Mouse (Mus musculus) limb, embryonic 14.5 days (tissue): ENCODE measurements at regions not wholly inside any gene's neighbourhood (a gene's known extent, or its start where the extent isn't known, plus 50 kb on each side); places are given as distances from the start of the nearest gene placed in this dataset.

Experiments
- ATAC-seq: fragments of 200-750 bp; cut with Nextera tagmentation; 2 replicates; pipeline ENCODE4 v1.8.0; 2017; ENCODE audit warnings: low read depth, moderate number of reproducible peaks, moderate TSS enrichment; ENCODE audit not compliant: low FRiP score
- DNase-seq: peaks from one replicate; pipeline ENCODE4 v3.0.0-alpha.2; 2015; ENCODE audit warnings: low spot score
- H3K27ac ChIP-seq: fragments of 300-500 bp; sonication (generic); replicated peaks from 2 replicates; pipeline ENCODE4 v1.5.1; 2014; ENCODE audit warnings: low read depth, mild to moderate bottlenecking, low read length, moderate library complexity, mixed read lengths
- H3K27me3 ChIP-seq: fragments of 300-500 bp; sonication (generic); 2 replicates; pipeline ENCODE4 v1.6.1; 2014; ENCODE audit warnings: low read length, mixed read lengths; ENCODE audit not compliant: control insufficient read depth, insufficient read depth
- H3K36me3 ChIP-seq: fragments of 300-500 bp; sonication (generic); 2 replicates; pipeline ENCODE4 v1.6.1; 2014; ENCODE audit warnings: mild to moderate bottlenecking, low read length, moderate library complexity, mixed read lengths; ENCODE audit not compliant: control insufficient read depth, insufficient read depth
- H3K4me1 ChIP-seq: fragments of 300-500 bp; sonication (generic); 2 replicates; pipeline ENCODE4 v1.6.1; 2014; ENCODE audit warnings: antibody characterized with exemption, low read length, mixed read lengths; ENCODE audit not compliant: control insufficient read depth, insufficient read depth
- H3K4me2 ChIP-seq: fragments of 300-500 bp; sonication (generic); replicated peaks from 2 replicates; pipeline ENCODE4 v1.6.1; 2014; ENCODE audit warnings: low read depth, mild to moderate bottlenecking, low read length, moderate library complexity; ENCODE audit not compliant: severe bottlenecking
- H3K4me3 ChIP-seq: fragments of 300-500 bp; sonication (generic); replicated peaks from 2 replicates; pipeline ENCODE4 v1.5.1; 2014; ENCODE audit warnings: low read length
- H3K9ac ChIP-seq: fragments of 300-500 bp; sonication (generic); 2 replicates; pipeline ENCODE4 v1.6.1; 2014; ENCODE audit warnings: mild to moderate bottlenecking, low read depth, low read length, moderate library complexity; ENCODE audit not compliant: severe bottlenecking
- H3K9me3 ChIP-seq: fragments of 300-500 bp; sonication (generic); 2 replicates; pipeline ENCODE4 v1.6.1; 2016; ENCODE audit warnings: low read length; ENCODE audit not compliant: control insufficient read depth
- POLR2A ChIP-seq: fragments of 200-500 bp; IDR thresholded peaks from 2 replicates; pipeline ENCODE4 v1.8.0; 2012; ENCODE audit warnings: inconsistent platforms, mild to moderate bottlenecking, moderate library complexity, borderline replicate concordance; ENCODE audit not compliant: insufficient read depth, insufficient read length; ENCODE audit errors: extremely low read depth
- WGBS: fragments of 180-500 bp; shearing (Covaris S2); extraction: QIAGEN DNeasy Blood & Tissue Kit; methylation state at CpG from one replicate; pipeline ENCODE4 v1.1.7; 2014; 5-methylcytosine and 5-hydroxymethylcytosine counted together

DNA sequence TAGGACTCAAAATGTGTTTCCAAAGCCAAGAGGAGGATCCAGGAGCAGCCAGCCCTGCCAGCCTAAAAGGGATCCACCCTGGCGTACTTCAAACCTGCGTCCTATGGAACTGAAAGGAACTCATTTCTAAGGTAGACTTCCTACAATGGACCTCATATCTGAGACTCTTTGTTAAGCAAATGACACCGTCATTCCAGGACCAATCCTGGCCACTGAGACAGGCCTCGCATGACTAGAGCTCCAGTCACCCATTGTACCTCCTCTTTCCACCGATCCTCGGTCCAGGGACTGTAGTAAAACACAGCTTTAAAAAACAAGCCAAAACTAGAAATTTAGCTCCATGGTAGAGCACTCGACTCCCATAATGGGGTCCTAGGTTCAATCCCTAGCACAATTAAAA, 110.4 kb upstream of the Zdhhc25 start:
- H3K36me3 ChIP-seq: no peaks in the 10 kb centered on the region
- H3K9ac ChIP-seq: no peak overlapping the region
- no peak overlapping the region for H3K4me2 ChIP-seq
- no peak overlapping the region for H3K4me3 ChIP-seq
- no peaks in the 10 kb centered on the region for H3K4me1 ChIP-seq
- ATAC-seq (no peak), DNase-seq (no peak)
- no peaks in the 10 kb centered on the region for H3K9me3 ChIP-seq
- H3K27ac ChIP-seq: no peak overlapping the region
- no peaks in the 10 kb centered on the region for H3K27me3 ChIP-seq
- no peak for TF ChIP-seq POLR2A
- 90% methylated on average over 7 of the region's 7 CpGs for WGBS

DNA sequence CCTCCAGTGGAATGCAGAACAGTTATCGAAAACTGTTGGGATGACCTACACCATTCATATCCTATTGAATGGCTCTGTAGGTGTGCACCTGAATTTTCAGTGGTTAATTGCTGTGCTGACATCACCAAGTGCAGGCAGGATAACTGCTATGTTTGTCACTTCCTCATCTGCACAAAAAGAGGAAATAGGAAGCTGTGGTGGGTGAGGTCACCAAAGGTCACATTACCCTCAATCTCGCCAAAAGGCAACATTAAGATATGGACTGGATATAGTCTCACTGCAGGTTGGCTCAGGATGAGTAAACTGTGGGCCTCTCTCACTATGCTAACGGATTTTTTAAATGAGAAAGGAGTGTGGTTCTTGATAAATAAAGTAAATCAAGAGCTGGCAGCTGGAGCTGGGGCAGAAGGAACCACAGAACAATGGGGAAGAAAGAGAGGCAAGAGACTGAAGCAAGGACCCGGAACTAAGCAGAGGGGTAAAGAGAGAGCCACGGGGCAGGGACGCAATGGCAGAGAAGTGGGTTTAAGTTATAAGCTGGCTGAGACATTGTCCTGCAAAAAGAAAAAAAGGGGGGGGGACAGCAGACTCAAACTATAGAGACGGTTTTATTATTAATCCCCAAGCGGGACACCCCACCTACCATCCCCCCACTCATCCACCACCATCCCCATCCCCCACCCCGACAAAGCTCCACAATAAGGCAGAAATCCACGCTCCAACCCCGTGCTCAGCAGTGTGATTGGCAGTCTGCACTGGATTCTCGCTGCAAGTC, 109.6 kb upstream of the Zdhhc25 start:
- DNase-seq: no peak

DNA sequence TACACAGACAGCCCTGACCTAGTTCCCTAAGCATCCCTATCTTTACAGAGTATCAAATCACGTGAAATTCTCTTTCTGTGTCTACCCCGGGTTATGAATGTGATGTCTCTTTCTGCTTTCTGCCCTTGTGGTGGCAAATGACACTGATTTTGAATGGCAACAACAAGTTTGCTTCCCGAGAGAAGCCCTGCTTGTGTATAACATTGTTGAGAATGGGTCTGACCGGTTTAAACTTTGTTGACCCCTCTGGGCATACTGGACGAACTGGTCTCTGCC, 109.1 kb upstream of the Zdhhc25 start:
- DNase-seq: no peak
- H3K4me3 ChIP-seq: no peak overlapping the region
- 62% methylated on average over 5 of the region's 5 CpGs for WGBS
- no peaks in the 10 kb centered on the region for H3K27me3 ChIP-seq
- no peaks in the 10 kb centered on the region for H3K9me3 ChIP-seq
- no peak for ATAC-seq
- no peaks in the 10 kb centered on the region for H3K4me1 ChIP-seq
- H3K9ac ChIP-seq: no peak overlapping the region
- no peak for TF ChIP-seq POLR2A
- no peak overlapping the region for H3K27ac ChIP-seq
- H3K4me2 ChIP-seq: no peak overlapping the region
- H3K36me3 ChIP-seq: no peaks in the 10 kb centered on the region

More for the DNA sequence above, 109.6 kb upstream of the Zdhhc25 start:
- no peak overlapping the region for H3K4me3 ChIP-seq
- 76% methylated on average over 12 of the region's 12 CpGs for WGBS
- H3K27ac ChIP-seq: no peak overlapping the region
- no peaks in the 10 kb centered on the region for H3K4me1 ChIP-seq
- no peak for TF ChIP-seq POLR2A
- H3K36me3 ChIP-seq: no peaks in the 10 kb centered on the region
- no peak for ATAC-seq
- H3K9ac ChIP-seq: no peak overlapping the region
- no peaks in the 10 kb centered on the region for H3K27me3 ChIP-seq
- H3K9me3 ChIP-seq: no peaks in the 10 kb centered on the region
- H3K4me2 ChIP-seq: no peak overlapping the region

DNA sequence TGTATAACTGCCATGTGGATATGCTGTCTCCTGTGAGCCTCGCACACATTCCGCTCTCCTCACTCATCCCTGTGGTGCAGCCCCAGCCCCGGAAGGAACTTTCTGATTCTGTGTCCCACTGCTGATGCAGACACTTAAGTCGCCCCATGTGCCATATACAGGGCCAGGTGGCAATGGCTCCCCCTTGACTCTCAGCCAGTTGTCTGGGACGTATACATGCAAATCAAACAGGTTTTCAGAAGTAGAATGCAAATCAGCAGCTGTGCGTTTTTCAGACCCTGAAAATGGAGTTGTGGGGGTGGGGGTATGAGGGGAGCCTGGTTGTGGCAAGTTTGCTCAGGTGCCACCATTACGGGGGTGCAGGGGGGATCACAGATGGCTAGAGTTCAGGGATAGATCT, 102.1 kb upstream of the Zdhhc25 start:
- WGBS: 80% methylated on average over 7 of the region's 7 CpGs
- no peak for TF ChIP-seq POLR2A
- no peak overlapping the region for H3K4me2 ChIP-seq
- ATAC-seq: no peak
- H3K27ac ChIP-seq: no peak overlapping the region
- no peak overlapping the region for H3K4me3 ChIP-seq
- no peak for DNase-seq
- H3K9ac ChIP-seq: no peak overlapping the region
- H3K36me3 ChIP-seq: no peaks in the 10 kb centered on the region
- H3K27me3 ChIP-seq: no peaks in the 10 kb centered on the region
- no peaks in the 10 kb centered on the region for H3K9me3 ChIP-seq
- no peaks in the 10 kb centered on the region for H3K4me1 ChIP-seq

DNA sequence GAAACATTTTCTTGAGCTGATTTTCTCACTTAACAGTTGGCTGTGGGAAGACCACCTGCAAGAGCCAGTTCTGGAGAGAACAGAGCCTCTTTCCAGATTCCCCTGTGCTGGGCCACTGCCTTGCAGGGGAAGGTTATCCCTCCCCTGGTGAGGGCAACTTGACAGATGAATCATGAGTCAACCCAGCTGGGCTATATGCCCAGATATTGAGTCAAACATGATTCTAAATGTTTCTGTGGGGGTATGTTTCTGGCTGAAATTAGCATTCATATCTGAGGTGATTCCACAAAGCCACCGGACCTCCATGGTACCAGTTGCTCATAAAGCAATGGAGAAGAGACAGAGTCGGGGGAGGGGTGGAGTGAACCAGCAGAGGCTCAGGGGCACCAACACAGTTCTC, 97.8 kb upstream of the Zdhhc25 start:
- Histone ChIP-seq H3K9me3 (no peaks in the 10 kb centered on the region), H3K4me1 (no peaks in the 10 kb centered on the region), H3K27ac (no peak overlapping the region), H3K4me3 (no peak overlapping the region), H3K9ac (no peak overlapping the region), H3K27me3 (no peaks in the 10 kb centered on the region), H3K4me2 (no peak overlapping the region), H3K36me3 (no peaks in the 10 kb centered on the region)
- DNase-seq (no peak), ATAC-seq (no peak)
- WGBS: 89% methylated on average over 2 of the region's 2 CpGs
- TF ChIP-seq POLR2A: no peak

DNA sequence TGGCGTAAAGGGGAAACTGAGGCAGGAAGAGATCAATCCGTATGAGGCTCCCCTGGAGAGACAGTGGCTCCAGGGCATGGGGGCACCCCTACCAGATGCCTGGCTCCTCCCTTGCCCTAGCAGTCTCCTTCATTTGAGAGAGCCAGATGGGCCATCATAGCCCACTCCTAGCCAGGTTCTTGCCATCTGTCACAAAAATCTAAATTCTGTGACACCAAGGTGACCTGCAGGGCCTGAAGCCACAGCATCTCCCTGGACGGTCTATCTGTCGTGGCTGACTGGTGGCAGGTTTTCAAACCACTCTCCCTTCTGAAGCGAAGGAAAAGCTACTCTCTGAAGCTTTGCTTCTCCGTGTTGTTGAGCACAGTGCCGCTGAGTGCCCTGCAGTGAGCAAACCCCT, 96.2 kb upstream of the Zdhhc25 start:
- no peak for ATAC-seq
- H3K27me3 ChIP-seq: no peaks in the 10 kb centered on the region
- no peaks in the 10 kb centered on the region for H3K9me3 ChIP-seq
- H3K4me3 ChIP-seq: no peak overlapping the region
- H3K36me3 ChIP-seq: no peaks in the 10 kb centered on the region
- H3K4me1 ChIP-seq: no peaks in the 10 kb centered on the region
- H3K9ac ChIP-seq: no peak overlapping the region
- 83% methylated on average over 7 of the region's 7 CpGs for WGBS
- H3K27ac ChIP-seq: no peak overlapping the region
- no peak overlapping the region for H3K4me2 ChIP-seq
- DNase-seq: no peak
- no peak for TF ChIP-seq POLR2A
